Mouse (Mus musculus): ENCODE measurements around the gene Theg.

Theg gene

GRCm38 (mm10) chr10:79554330-79555237 lies 32.5 kb downstream of the Theg start, which contains the start of gene Mier2:
Gene Mier2, minus strand, starts transcription at chr10:79555199.
- peak; percentile 84 to 86 for DNase-seq

GRCm38 (mm10) chr10:79553691-79554090 lies 33.4 kb downstream of the Theg start:
- DNase-seq = peak in 1 of 2 experiments; percentile 6

- peak in 1 of 2 experiments; percentile 3 for DNase-seq
Measured at GRCm38 (mm10) chr10:79553176-79553575, 34.0 kb downstream of the Theg start.

GRCm38 (mm10) chr10:79552531-79552930 lies 34.6 kb downstream of the Theg start:
- DNase-seq = peak in 1 of 2 experiments; percentile 2

GRCm38 (mm10) chr10:79550366-79550765 lies 36.8 kb downstream of the Theg start:
- DNase-seq = peak in 1 of 2 experiments; percentile 1

- DNase-seq = peak in 1 of 2 experiments; percentile 3
Measured at GRCm38 (mm10) chr10:79548971-79549723, 38.0 kb downstream of the Theg start.

- peak in 1 of 2 experiments; percentile 2 for DNase-seq
Measured at GRCm38 (mm10) chr10:79548546-79548945, 38.6 kb downstream of the Theg start.

GRCm38 (mm10) chr10:79547148-79547675 lies 39.9 kb downstream of the Theg start:
- peak; percentile 0 to 1 for DNase-seq

- DNase-seq = peak in 1 of 2 experiments; percentile 0
Measured at GRCm38 (mm10) chr10:79546483-79546882, 40.6 kb downstream of the Theg start.

GRCm38 (mm10) chr10:79545891-79546290 lies 41.2 kb downstream of the Theg start:
- peak in 1 of 2 experiments; percentile 2 for DNase-seq

- peak in 1 of 2 experiments; percentile 2 for DNase-seq
Measured at GRCm38 (mm10) chr10:79544631-79545030, 42.5 kb downstream of the Theg start.

GRCm38 (mm10) chr10:79543884-79544597 lies 43.1 kb downstream of the Theg start:
- DNase-seq = peak in 1 of 2 experiments; percentile 2

- peak; percentile 0 to 2 for DNase-seq
Measured at GRCm38 (mm10) chr10:79542171-79542570, 45.0 kb downstream of the Theg start.

- DNase-seq = peak in 1 of 2 experiments; percentile 1
Measured at GRCm38 (mm10) chr10:79541522-79541921, 45.6 kb downstream of the Theg start.

GRCm38 (mm10) chr10:79540746-79541145 lies 46.4 kb downstream of the Theg start:
- peak; percentile 0 to 3 for DNase-seq

- peak; percentile 1 to 3 for DNase-seq
Measured at GRCm38 (mm10) chr10:79539701-79540495, 47.2 kb downstream of the Theg start.

GRCm38 (mm10) chr10:79538873-79539272 lies 48.3 kb downstream of the Theg start:
- DNase-seq = peak in 1 of 2 experiments; percentile 4

GRCm38 (mm10) chr10:79538323-79538722 lies 48.8 kb downstream of the Theg start:
- peak in 1 of 2 experiments; percentile 1 for DNase-seq

- peak in 1 of 2 experiments; percentile 0 for DNase-seq
Measured at GRCm38 (mm10) chr10:79537781-79538180, 49.4 kb downstream of the Theg start.

GRCm38 (mm10) chr10:79537271-79537670 lies 49.9 kb downstream of the Theg start:
- peak in 1 of 2 experiments; percentile 1 for DNase-seq

- peak in 1 of 2 experiments; percentile 1 for DNase-seq
Measured at GRCm38 (mm10) chr10:79536461-79537080, 50.6 kb downstream of the Theg start.

Data from thymus, postnatal 36 days (tissue).